Mouse (Mus musculus): ENCODE results near the gene Gm45062. TPM values are rescaled to one million over a fixed set of nuclear protein-coding genes. Genes with fewer than 3 reads are reported as not detected.

The Gm45062 gene
- total RNA-seq, 1 experiment = 1.5 TPM

DNA sequence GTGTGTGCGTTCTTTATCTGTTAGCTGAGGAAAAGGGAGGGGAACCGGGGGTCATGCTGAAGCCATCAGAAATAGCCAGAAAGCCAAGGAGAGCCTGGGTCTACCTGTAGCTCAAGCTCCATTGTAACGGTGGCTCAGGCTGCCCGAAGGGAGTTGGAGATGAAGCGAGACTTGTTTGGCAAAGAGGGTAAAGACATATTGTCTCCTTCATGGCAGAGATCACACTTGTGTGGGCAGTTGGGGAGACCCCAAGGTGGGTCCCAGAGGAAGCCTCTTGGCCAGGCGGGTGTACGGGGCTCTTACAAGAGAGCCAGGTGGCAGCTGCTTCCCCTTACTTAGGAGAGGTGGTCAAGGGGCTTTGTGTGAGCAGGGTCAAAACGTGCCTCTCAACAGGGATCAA is 369.0 kb downstream of the Gm45062 start:
- H3K36me3 ChIP-seq (ENCODE audit: control insufficient read depth, insufficient read depth, low read length, poor library complexity, severe bottlenecking) = no peaks in the 10 kb centered on the region
- in situ Hi-C loops (cut with MboI; ENCODE audit: low sequenced_read_pairs in 2 of 2, unreplicated experiment in 2 of 2) = no loop called here

DNA sequence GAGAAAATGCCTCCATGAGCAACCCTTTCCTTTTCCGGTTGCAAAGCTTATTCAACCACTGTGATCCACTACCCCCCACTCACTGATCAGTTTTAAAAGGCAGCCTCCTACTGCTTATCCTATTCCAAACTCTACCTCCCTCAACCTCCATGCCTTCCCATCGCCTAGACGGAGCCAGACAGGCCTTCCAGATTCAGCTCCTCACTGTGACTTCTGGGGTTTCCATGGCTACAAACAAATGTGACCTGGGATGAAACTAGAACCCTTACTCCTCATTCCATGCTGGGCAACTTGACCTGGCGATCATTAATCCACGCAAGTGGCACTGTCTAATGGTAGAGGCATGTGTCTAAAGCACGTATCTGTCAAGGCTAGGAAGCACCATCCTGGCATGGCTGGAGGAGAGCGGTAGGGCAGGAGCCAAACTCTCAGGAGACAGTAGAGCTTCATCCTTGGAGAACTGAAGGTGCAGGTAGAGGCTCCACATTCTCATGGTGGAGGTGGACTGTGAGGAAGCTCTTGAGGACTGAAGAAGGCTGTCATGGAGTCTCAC is 369.5 kb downstream of the Gm45062 start:
- Histone ChIP-seq H3K9ac (ENCODE audit: insufficient read depth, low read depth, low read length, poor library complexity, severe bottlenecking) (no peak overlapping the region), H3K4me3 (ENCODE audit: insufficient read depth in 1 of 2, low read depth in 1 of 2, low read length in 2 of 2, poor library complexity in 1 of 2, severe bottlenecking in 1 of 2) (no peak overlapping the region), H3K9me3 (ENCODE audit: control insufficient read depth, insufficient read depth, low read depth, low read length) (no peaks in the 10 kb centered on the region), H3K4me1 (ENCODE audit: control insufficient read depth in 2 of 2, insufficient read depth in 2 of 2, low read length in 2 of 2, poor library complexity in 1 of 2) (no peaks in the 10 kb centered on the region), H3K36me3 (ENCODE audit: control insufficient read depth, insufficient read depth, low read length, poor library complexity, severe bottlenecking) (no peaks in the 10 kb centered on the region), H3K27ac (ENCODE audit: insufficient read depth, low read depth, low read length, poor library complexity, severe bottlenecking) (no peak overlapping the region)
- TF ChIP-seq ZC3H11A (IDR thresholded peaks at IDR 0.05; ENCODE audit: borderline replicate concordance, low read depth, low read length) = no peak
- in situ Hi-C loops (cut with MboI; ENCODE audit: low sequenced_read_pairs in 2 of 2, unreplicated experiment in 2 of 2) = no loop called here
- no peak for DNase-seq (ENCODE audit: low read depth, low spot score)

More for the DNA sequence above, 369.0 kb downstream of the Gm45062 start:
- TF ChIP-seq MAFK (IDR thresholded peaks at IDR 0.05; ENCODE audit: insufficient read depth, low read depth, low read length) = no peak
- no peak for TF ChIP-seq CHD2 (IDR thresholded peaks at IDR 0.05; ENCODE audit: low read depth, low read length)
- TF ChIP-seq ZC3H11A (IDR thresholded peaks at IDR 0.05; ENCODE audit: borderline replicate concordance, low read depth, low read length) = no peak
- no peak for TF ChIP-seq HCFC1 (IDR thresholded peaks at IDR 0.05; ENCODE audit: borderline replicate concordance, insufficient read depth, low read length)
- no peak for TF ChIP-seq ZNF384 (IDR thresholded peaks at IDR 0.05; ENCODE audit: low read depth, low read length)
- Histone ChIP-seq H3K9ac (ENCODE audit: insufficient read depth, low read depth, low read length, poor library complexity, severe bottlenecking) (no peak overlapping the region), H3K27ac (ENCODE audit: insufficient read depth, low read depth, low read length, poor library complexity, severe bottlenecking) (no peak overlapping the region), H3K4me1 (ENCODE audit: control insufficient read depth in 2 of 2, insufficient read depth in 2 of 2, low read length in 2 of 2, poor library complexity in 1 of 2) (no peaks in the 10 kb centered on the region), H3K9me3 (ENCODE audit: control insufficient read depth, insufficient read depth, low read depth, low read length) (no peaks in the 10 kb centered on the region), H3K4me3 (ENCODE audit: insufficient read depth in 1 of 2, low read depth in 1 of 2, low read length in 2 of 2, poor library complexity in 1 of 2, severe bottlenecking in 1 of 2) (no peak overlapping the region)
- no peak for DNase-seq (ENCODE audit: low read depth, low spot score)

DNA sequence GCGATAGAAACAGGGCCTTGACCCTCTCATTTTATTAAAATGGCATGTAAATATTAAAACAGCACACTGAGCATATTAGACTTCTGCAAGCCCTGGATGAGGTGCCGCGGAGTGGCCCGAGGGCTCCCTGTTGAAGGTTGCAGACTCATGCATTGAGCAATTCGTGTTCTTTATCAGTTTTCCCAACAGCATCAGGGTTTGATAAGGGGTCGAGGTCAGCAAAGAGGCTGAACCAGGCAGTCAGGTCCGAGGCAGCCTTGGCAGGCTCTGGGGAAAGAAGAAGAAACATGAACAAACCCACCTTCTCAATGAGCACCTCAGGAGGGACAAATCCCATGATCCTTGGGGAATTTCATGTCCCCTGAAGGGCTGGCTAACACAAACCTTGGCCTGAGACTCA is 371.3 kb downstream of the Gm45062 start:
- no peak for DNase-seq (ENCODE audit: low read depth, low spot score)
- no peak overlapping the region for H3K9ac ChIP-seq (ENCODE audit: insufficient read depth, low read depth, low read length, poor library complexity, severe bottlenecking)
- in situ Hi-C loops (cut with MboI; ENCODE audit: low sequenced_read_pairs in 2 of 2, unreplicated experiment in 2 of 2) = no loop called here
- no peaks in the 10 kb centered on the region for H3K9me3 ChIP-seq (ENCODE audit: control insufficient read depth, insufficient read depth, low read depth, low read length)
- H3K4me1 ChIP-seq (ENCODE audit: control insufficient read depth in 2 of 2, insufficient read depth in 2 of 2, low read length in 2 of 2, poor library complexity in 1 of 2) = no peaks in the 10 kb centered on the region
- TF ChIP-seq HCFC1 (IDR thresholded peaks at IDR 0.05; ENCODE audit: borderline replicate concordance, insufficient read depth, low read length) = no peak
- TF ChIP-seq ZNF384 (IDR thresholded peaks at IDR 0.05; ENCODE audit: low read depth, low read length) = no peak
- no peak for TF ChIP-seq CHD2 (IDR thresholded peaks at IDR 0.05; ENCODE audit: low read depth, low read length)
- TF ChIP-seq ZC3H11A (IDR thresholded peaks at IDR 0.05; ENCODE audit: borderline replicate concordance, low read depth, low read length) = no peak
- TF ChIP-seq MAFK (IDR thresholded peaks at IDR 0.05; ENCODE audit: insufficient read depth, low read depth, low read length) = no peak
- no peak overlapping the region for H3K27ac ChIP-seq (ENCODE audit: insufficient read depth, low read depth, low read length, poor library complexity, severe bottlenecking)
- no peak overlapping the region for H3K4me3 ChIP-seq (ENCODE audit: insufficient read depth in 1 of 2, low read depth in 1 of 2, low read length in 2 of 2, poor library complexity in 1 of 2, severe bottlenecking in 1 of 2)
- no peaks in the 10 kb centered on the region for H3K36me3 ChIP-seq (ENCODE audit: control insufficient read depth, insufficient read depth, low read length, poor library complexity, severe bottlenecking)

DNA sequence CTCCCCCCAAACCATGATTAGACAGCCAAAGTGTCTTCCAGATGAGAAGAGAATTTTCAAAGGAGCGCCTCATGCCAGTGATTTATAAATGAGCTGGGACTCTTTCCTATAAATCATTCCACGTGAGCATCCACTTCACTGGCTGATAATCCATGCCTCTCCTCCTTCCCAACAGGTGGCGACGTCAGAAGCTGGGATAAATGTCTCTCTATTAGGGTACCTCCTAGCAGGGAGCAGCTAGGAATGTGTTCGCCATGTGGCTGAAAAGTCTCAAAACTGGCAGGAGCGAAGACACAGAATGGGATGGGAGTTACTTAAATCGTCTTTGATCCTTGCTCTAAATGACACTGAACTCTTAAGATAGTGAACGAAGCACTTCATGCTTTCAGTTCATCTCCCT is 372.1 kb downstream of the Gm45062 start:
- in situ Hi-C loops (cut with MboI; ENCODE audit: low sequenced_read_pairs in 2 of 2, unreplicated experiment in 2 of 2) = no loop called here
- Histone ChIP-seq H3K27ac (ENCODE audit: insufficient read depth, low read depth, low read length, poor library complexity, severe bottlenecking) (no peak overlapping the region), H3K9me3 (ENCODE audit: control insufficient read depth, insufficient read depth, low read depth, low read length) (no peaks in the 10 kb centered on the region), H3K4me1 (ENCODE audit: control insufficient read depth in 2 of 2, insufficient read depth in 2 of 2, low read length in 2 of 2, poor library complexity in 1 of 2) (no peaks in the 10 kb centered on the region), H3K36me3 (ENCODE audit: control insufficient read depth, insufficient read depth, low read length, poor library complexity, severe bottlenecking) (no peaks in the 10 kb centered on the region), H3K4me3 (ENCODE audit: insufficient read depth in 1 of 2, low read depth in 1 of 2, low read length in 2 of 2, poor library complexity in 1 of 2, severe bottlenecking in 1 of 2) (no peak overlapping the region), H3K9ac (ENCODE audit: insufficient read depth, low read depth, low read length, poor library complexity, severe bottlenecking) (no peak overlapping the region)
- TF ChIP-seq HCFC1 (IDR thresholded peaks at IDR 0.05; ENCODE audit: borderline replicate concordance, insufficient read depth, low read length) (no peak), ZC3H11A (IDR thresholded peaks at IDR 0.05; ENCODE audit: borderline replicate concordance, low read depth, low read length) (no peak), CHD2 (IDR thresholded peaks at IDR 0.05; ENCODE audit: low read depth, low read length) (no peak), ZNF384 (IDR thresholded peaks at IDR 0.05; ENCODE audit: low read depth, low read length) (no peak), MAFK (IDR thresholded peaks at IDR 0.05; ENCODE audit: insufficient read depth, low read depth, low read length) (no peak)
- no peak for DNase-seq (ENCODE audit: low read depth, low spot score)

DNA sequence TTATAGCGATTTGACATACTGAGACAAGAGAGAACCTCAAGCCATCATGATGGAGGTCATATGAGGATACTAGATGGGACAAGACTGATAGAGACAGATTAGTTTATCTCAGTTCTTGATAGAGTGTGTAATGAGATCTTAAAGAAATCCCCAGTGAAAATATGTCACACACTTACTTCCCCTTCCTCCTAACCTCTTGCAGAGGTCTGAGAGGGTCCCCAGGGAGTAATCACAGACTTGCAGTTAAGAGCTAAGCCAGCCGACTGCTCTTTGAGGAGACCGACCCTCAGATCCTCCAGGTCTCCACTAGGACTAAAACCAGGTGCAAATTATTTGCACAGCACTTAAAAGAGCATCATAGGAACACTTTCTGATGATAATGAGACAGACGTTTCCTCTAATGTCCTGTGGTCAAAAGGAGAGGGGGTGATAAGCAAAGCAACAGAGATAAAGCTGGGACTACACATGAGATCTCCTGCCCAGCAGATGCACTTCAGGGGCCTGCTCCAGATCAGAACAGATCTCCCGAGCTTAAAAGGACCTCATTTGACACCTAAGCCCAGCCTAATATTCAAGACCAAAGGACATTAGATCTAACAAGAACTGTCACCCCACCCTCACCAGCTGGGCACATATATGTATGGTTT is 372.9 kb downstream of the Gm45062 start:
- in situ Hi-C loops (cut with MboI; ENCODE audit: low sequenced_read_pairs in 2 of 2, unreplicated experiment in 2 of 2) = no loop called here
- TF ChIP-seq HCFC1 (IDR thresholded peaks at IDR 0.05; ENCODE audit: borderline replicate concordance, insufficient read depth, low read length) = no peak

More for the DNA sequence above, 372.9 kb downstream of the Gm45062 start:
- H3K9ac ChIP-seq (ENCODE audit: insufficient read depth, low read depth, low read length, poor library complexity, severe bottlenecking) = no peak overlapping the region
- H3K36me3 ChIP-seq (ENCODE audit: control insufficient read depth, insufficient read depth, low read length, poor library complexity, severe bottlenecking) = no peaks in the 10 kb centered on the region
- no peaks in the 10 kb centered on the region for H3K4me1 ChIP-seq (ENCODE audit: control insufficient read depth in 2 of 2, insufficient read depth in 2 of 2, low read length in 2 of 2, poor library complexity in 1 of 2)
- DNase-seq (ENCODE audit: low read depth, low spot score) = no peak
- H3K27ac ChIP-seq (ENCODE audit: insufficient read depth, low read depth, low read length, poor library complexity, severe bottlenecking) = no peak overlapping the region
- H3K9me3 ChIP-seq (ENCODE audit: control insufficient read depth, insufficient read depth, low read depth, low read length) = no peaks in the 10 kb centered on the region
- no peak overlapping the region for H3K4me3 ChIP-seq (ENCODE audit: insufficient read depth in 1 of 2, low read depth in 1 of 2, low read length in 2 of 2, poor library complexity in 1 of 2, severe bottlenecking in 1 of 2)
